22 mouse cellular contexts compared by ENCODE assay signal in genomic region chr8:41921106-41921505, GRCm38 (mm10).
DNase-seq lines count a peak whose midpoint lies in the region; ATAC-seq and TF ChIP-seq lines count a peak whose summit lies in the region.
"Had no signal": no experiment of that assay in that cellular context is flagged by ENCODE, and none has a peak within 500 bp of the region (broad histone marks: within the 10 kb centered on the region; RNA-seq: fewer than 3 reads in every experiment).

No protein-coding gene starts in this region.

- H3K4me2 ChIP-seq in forebrain, embryonic 14.5 days (ENCODE audit: low read length): no peak overlapping the region
- no peak overlapping the region for H3K4me2 ChIP-seq in forebrain, embryonic 15.5 days (replicated peaks)
- no peak overlapping the region for H3K4me2 ChIP-seq in kidney, embryonic 15.5 days
- H3K4me2 ChIP-seq: embryonic facial prominence, embryonic 12.5 days; hindbrain, embryonic 13.5 days; liver, embryonic 11.5 days had no signal

- no peaks in the 10 kb centered on the region for H3K36me3 ChIP-seq in forebrain, embryonic 14.5 days (ENCODE audit: control insufficient read depth, insufficient read depth, low read length)
- H3K36me3 ChIP-seq in forebrain, embryonic 15.5 days: no peaks in the 10 kb centered on the region
- H3K36me3 ChIP-seq in kidney, embryonic 15.5 days: no peaks in the 10 kb centered on the region
- H3K36me3 ChIP-seq: embryonic facial prominence, embryonic 12.5 days; midbrain, embryonic 10.5 days had no signal

- no peak for ATAC-seq in forebrain, embryonic 14.5 days
- no peak for ATAC-seq in forebrain, embryonic 15.5 days (replicated peaks)
- no peak for ATAC-seq in kidney, embryonic 15.5 days (replicated peaks; ENCODE audit: low FRiP score)
- ATAC-seq: CD4-positive, CD25-positive, alpha-beta regulatory T cell, adult 4 months; liver, postnatal 0 days; lung, postnatal 0 days had no signal

- no peak for TF ChIP-seq CTCF in left cerebral cortex, adult 2 months (IDR thresholded peaks at IDR 0.05)

- 44% methylated on average over 7 of the region's 7 CpGs for WGBS in forebrain, embryonic 14.5 days
- WGBS in forebrain, embryonic 15.5 days: 45% methylated on average over 7 of the region's 7 CpGs
- 76% methylated on average over 7 of the region's 7 CpGs for WGBS in kidney, embryonic 15.5 days

- no peak overlapping the region for H3K9ac ChIP-seq in forebrain, embryonic 14.5 days (ENCODE audit: low read length)
- no peak overlapping the region for H3K9ac ChIP-seq in forebrain, embryonic 15.5 days (replicated peaks)
- no peak overlapping the region for H3K9ac ChIP-seq in kidney, embryonic 15.5 days
- H3K9ac ChIP-seq: embryonic facial prominence, embryonic 12.5 days; hindbrain, embryonic 13.5 days; liver, postnatal 0 days had no signal

- peak; percentile 5 for DNase-seq in forebrain, embryonic 14.5 days (ENCODE audit: low spot score)
- peak in 1 of 2 experiments; percentile 20 for DNase-seq in left cerebral cortex, adult 2 months (ENCODE audit: extremely low spot score in 1 of 2, low spot score in 2 of 2)
- no peak for DNase-seq in left cerebral cortex, adult 11 months (ENCODE audit: low spot score)
- DNase-seq in right cerebral cortex, postnatal 25 days: peak; percentile 7
- no peak for DNase-seq in right cerebral cortex, postnatal 10 days (ENCODE audit: low spot score in 2 of 2)
- peak; percentile 43 for DNase-seq in telencephalon, adult 2 months (ENCODE audit: low read depth, low spot score)
- DNase-seq: adrenal gland, postnatal 25 days; cerebellum, adult 11-12 months; gastrocnemius, postnatal 25 days; kidney, adult 2 months; kidney, postnatal 10 days; liver, postnatal 0 days; thymus, adult 2 months; thymus, postnatal 4 days had no signal

- peaks cover 2% of the 10 kb centered on the region; the same call in 1 of the 2 replicates for H3K9me3 ChIP-seq in forebrain, embryonic 14.5 days (replicated peaks; ENCODE audit: control insufficient read depth, low read length)
- no peaks in the 10 kb centered on the region for H3K9me3 ChIP-seq in forebrain, embryonic 15.5 days
- H3K9me3 ChIP-seq in kidney, embryonic 15.5 days (replicated peaks): no peaks in the 10 kb centered on the region
- H3K9me3 ChIP-seq: embryonic facial prominence, embryonic 12.5 days; midbrain, embryonic 10.5 days had no signal

- no peak overlapping the region for H3K4me3 ChIP-seq in forebrain, embryonic 14.5 days (ENCODE audit: low read depth, low read length)
- no peak overlapping the region for H3K4me3 ChIP-seq in forebrain, embryonic 15.5 days
- no peak overlapping the region for H3K4me3 ChIP-seq in left cerebral cortex, adult 2 months
- H3K4me3 ChIP-seq in kidney, embryonic 15.5 days (replicated peaks): no peak overlapping the region
- H3K4me3 ChIP-seq: embryonic facial prominence, embryonic 12.5 days; hindbrain, embryonic 13.5 days; midbrain, embryonic 10.5 days had no signal

- H3K27ac ChIP-seq in forebrain, embryonic 14.5 days (ENCODE audit: low read depth, low read length): no peak overlapping the region
- H3K27ac ChIP-seq in forebrain, embryonic 15.5 days (replicated peaks): no peak overlapping the region
- peak overlapping the region; percentile 84 for H3K27ac ChIP-seq in left cerebral cortex, adult 2 months
- H3K27ac ChIP-seq in kidney, embryonic 15.5 days: no peak overlapping the region
- H3K27ac ChIP-seq: embryonic facial prominence, embryonic 12.5 days; hindbrain, embryonic 13.5 days; midbrain, embryonic 10.5 days had no signal

- no peaks in the 10 kb centered on the region for H3K4me1 ChIP-seq in forebrain, embryonic 14.5 days (ENCODE audit: control insufficient read depth, insufficient read depth, low read length)
- H3K4me1 ChIP-seq in forebrain, embryonic 15.5 days: no peaks in the 10 kb centered on the region
- no peaks in the 10 kb centered on the region for H3K4me1 ChIP-seq in kidney, embryonic 15.5 days
- H3K4me1 ChIP-seq: embryonic facial prominence, embryonic 12.5 days; hindbrain, embryonic 13.5 days; midbrain, embryonic 10.5 days had no signal

- H3K27me3 ChIP-seq in forebrain, embryonic 14.5 days (replicated peaks; ENCODE audit: control insufficient read depth, insufficient read depth, low read length): no peaks in the 10 kb centered on the region
- H3K27me3 ChIP-seq in forebrain, embryonic 15.5 days: no peaks in the 10 kb centered on the region
- no peaks in the 10 kb centered on the region for H3K27me3 ChIP-seq in kidney, embryonic 15.5 days
- H3K27me3 ChIP-seq: embryonic facial prominence, embryonic 12.5 days; hindbrain, embryonic 13.5 days had no signal

- intact Hi-C loops in left cerebral cortex, adult 2 months (cut with DNase I): loop anchor here (2.0 to 10.0 kb wide), 4 partner anchors 44 to 166 kb away; no protein-coding TSS in a partner anchor

Comparison
In these comparisons a context has a peak if more than half of its experiments do, and no peak if none do; other contexts are left out.
1. DNase-seq: peak in forebrain, embryonic 14.5 days (single experiment), right cerebral cortex, postnatal 25 days (single experiment) and telencephalon, adult 2 months (single experiment); none in left cerebral cortex, adult 11 months (single experiment) and right cerebral cortex, postnatal 10 days (0 of 2).